Mouse (Mus musculus) embryonic stem cell, embryonic (primary cell): ENCODE results near the gene Mmrn2.

Source experiments
- CTCF ChIA-PET, 4 experiments: fragments of 300-600 bp in 2 of 4; fragments of 350-600 bp in 2 of 4; sonication (Branson Sonifier 250); formaldehyde crosslinking; loops; one replicate each; lab custom pipeline; 2022; ENCODE audit warnings: inconsistent platforms in 2 of 4; lab: Charles Lee
- POLR2A ChIA-PET, 4 experiments: fragments of 300-600 bp in 2 of 4; fragments of 350-600 bp in 2 of 4; sonication (Branson Sonifier 250); formaldehyde crosslinking; loops; one replicate each; lab custom pipeline; 2022; ENCODE audit warnings: antibody characterized with exemption in 4 of 4, inconsistent platforms in 1 of 4; lab: Charles Lee

The Mmrn2 gene

DNA sequence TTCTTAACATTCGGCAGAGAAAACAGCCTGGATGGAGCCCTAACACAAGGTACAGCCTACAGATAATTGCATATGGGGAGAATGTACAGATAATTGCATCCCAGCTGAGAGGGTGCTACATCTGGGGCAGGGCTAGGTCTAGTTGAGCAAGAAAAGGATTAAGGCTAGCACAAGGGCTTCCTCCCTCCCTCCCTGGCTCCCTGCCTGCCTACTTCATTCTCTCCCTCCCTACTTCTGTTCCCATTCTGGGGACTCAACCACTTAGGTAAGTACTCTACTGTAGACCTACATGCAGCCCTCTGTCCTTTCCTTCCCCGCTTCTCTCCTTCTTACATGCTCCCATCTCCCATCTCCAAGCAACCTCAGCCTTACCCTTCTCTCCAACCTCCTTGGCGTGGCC lies 21.9 kb upstream of the Mmrn2 start:
- ChIA-PET CTCF (interaction anchor here in 2 of 4 experiments (1.0 to 1.7 kb wide), 3 partner anchors 9 to 19 kb away, joined by 3 to 5 read pairs (median 5); no protein-coding TSS in a partner anchor), POLR2A (interaction anchor here in 3 of 4 experiments (0.8 to 61.1 kb wide), 12 partner anchors 6 to 64 kb away, joined by 3 to 2339 read pairs (median 6); partner anchors contain the start of genes Fam25c (in 2 of the 3), Glud1 (in 1 of the 3), Mmrn2 (in 1 of the 3) and Shld2 (in 1 of the 3))

DNA sequence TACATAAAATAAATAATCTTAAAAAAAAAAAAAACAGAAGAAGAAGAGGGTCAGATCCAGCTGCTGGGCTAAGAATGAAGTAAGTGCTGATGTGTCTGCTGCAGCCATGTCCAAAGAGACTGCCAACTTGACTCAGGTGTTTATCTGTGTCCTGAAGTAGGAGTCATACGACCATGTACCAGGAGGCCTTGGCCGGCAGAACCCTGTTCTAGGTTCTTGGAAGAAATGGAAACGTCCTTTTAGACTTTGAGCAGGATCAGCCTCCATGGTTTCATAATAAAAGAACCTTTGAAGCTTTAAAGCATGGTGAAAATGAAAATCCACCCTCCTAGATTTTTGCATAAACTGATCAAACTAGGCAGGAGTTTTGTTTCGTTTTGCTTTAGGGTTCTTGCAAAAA lies 20.8 kb upstream of the Mmrn2 start:
- CTCF ChIA-PET: interaction anchor here in 2 of 4 experiments (1.5 to 1.7 kb wide), 2 partner anchors 9 to 18 kb away, joined by 3 to 5 read pairs; no protein-coding TSS in a partner anchor
- POLR2A ChIA-PET: interaction anchor here (0.6 to 61.1 kb wide), 18 partner anchors 3 to 323 kb away, joined by 3 to 2339 read pairs (median 4); partner anchors contain the start of genes Fam25c (in 2 of the 4), Glud1 (in 1 of the 4), Ldb3 (in 1 of the 4) and Mmrn2 (in 1 of the 4)

DNA sequence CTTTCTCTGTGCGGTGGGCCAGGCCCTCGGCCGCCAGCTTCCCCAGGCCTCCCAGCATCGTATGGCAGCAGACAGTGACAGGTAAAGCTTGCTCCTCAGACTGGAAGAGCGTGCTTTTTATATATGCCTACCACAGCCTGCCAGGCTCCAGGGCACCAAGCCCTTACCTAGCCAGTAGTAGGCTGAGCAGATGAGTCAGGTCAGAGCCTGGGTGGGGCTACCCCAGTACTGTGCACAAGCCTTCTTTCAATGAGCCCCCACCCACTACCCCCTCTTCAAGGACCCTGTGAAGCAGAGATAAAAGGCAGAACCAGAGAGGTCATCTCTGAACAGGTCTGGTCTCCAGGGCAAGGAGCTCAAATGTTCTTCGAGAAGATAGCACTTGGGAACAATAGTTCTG lies 20.0 kb upstream of the Mmrn2 start, which contains the start of gene Fam25c:
Gene Fam25c, minus strand, starts transcription at position 133 of the 400 bp plus-strand sequence.
- ChIA-PET POLR2A (interaction anchor here in 3 of 4 experiments (0.6 to 61.1 kb wide), 18 partner anchors 4 to 233 kb away, joined by 3 to 2339 read pairs (median 4); partner anchors contain the start of genes Fam25c (in 2 of the 3), Glud1 (in 1 of the 3), Ldb3 (in 1 of the 3) and Mmrn2 (in 1 of the 3)), CTCF (interaction anchor here in 3 of 4 experiments (0.7 to 1.7 kb wide), 4 partner anchors 8 to 18 kb away, joined by 3 to 5 read pairs (median 3); no protein-coding TSS in a partner anchor)

DNA sequence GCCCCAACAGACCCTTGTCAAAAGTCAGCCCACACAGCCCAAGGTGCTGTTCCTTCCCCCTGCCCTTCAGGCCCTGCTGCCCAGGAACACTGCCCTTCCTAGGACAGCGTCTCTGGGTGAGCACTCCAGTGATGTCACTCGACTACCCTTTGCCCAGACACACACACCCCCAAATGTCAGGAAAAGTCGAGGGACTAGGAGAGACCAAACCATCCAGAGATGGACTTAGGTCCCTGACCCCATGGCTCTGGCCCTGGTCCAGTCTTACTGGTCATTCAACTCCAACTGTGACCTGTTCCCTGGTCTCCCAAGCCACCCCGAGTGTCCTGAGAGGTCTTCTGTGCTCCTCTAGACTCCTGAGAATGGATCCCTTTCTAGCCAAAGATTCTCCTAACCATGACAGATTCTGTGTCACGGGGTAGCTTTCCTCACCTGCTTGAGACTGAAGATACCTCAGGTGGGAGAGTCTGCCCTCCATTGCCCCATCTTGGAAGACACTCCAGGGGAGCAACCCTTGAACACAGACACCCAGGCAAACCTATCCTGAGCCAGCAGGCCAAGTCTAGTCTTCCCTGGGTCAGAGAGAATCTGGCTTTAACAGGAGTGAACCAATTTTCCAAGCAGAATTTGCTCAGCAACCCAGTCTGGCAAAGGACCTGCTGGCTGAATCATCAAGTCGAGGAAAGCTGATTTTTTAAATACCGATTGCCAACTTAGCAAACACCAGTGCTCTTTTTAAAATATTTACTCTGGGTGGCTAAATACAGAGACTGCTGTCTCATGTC lies 17.4 kb upstream of the Mmrn2 start:
- POLR2A ChIA-PET: interaction anchor here (0.9 to 61.1 kb wide), 26 partner anchors 2 to 203 kb away, joined by 3 to 2339 read pairs (median 7); partner anchors contain the start of genes Mmrn2 (in 3 of the 4), Sncg (in 3 of the 4), Fam25c (in 2 of the 4) and Glud1 (in 2 of the 4)
- CTCF ChIA-PET: interaction anchor here in 2 of 4 experiments (0.6 to 2.6 kb wide), 4 partner anchors 12 to 434 kb away, joined by 3 to 14 read pairs (median 6); no protein-coding TSS in a partner anchor

DNA sequence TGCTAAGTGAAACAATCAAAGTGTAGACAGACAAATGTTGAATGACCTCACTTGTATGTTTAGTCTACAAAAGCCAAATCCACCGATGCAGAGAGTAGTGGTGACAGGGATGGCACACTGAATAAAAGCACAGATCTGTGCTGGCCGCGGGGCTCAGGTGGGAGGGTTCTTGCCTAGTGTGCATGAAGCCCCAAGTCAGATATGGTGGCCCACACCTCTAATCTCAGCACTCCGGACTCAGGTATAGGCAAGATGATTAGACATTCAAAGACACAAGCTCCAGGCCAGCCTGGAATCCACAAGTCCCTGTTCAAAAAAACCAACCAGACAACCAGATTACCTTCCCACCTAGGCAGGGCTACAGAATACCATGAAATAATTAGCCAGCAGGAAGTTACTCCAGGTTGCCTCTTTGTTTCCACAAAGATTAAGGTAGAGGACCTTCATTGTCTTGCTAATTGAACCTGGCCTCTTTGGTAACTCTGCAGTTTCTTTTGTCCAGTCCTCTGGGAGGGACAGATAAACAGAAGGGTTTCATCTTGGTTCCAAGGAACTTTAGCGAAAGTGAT lies 15.5 kb upstream of the Mmrn2 start:
- ChIA-PET POLR2A (interaction anchor here (0.6 to 61.1 kb wide), 44 partner anchors 0 to 415 kb away, joined by 3 to 2339 read pairs (median 5); partner anchors contain the start of genes Mmrn2 (in 3 of the 4), Sncg (in 3 of the 4), Fam25c (in 2 of the 4) and Glud1 (in 2 of the 4)), CTCF (interaction anchor here in 3 of 4 experiments (0.6 to 2.6 kb wide), 8 partner anchors 13 to 1047 kb away, joined by 3 to 14 read pairs (median 6); no protein-coding TSS in a partner anchor)

DNA sequence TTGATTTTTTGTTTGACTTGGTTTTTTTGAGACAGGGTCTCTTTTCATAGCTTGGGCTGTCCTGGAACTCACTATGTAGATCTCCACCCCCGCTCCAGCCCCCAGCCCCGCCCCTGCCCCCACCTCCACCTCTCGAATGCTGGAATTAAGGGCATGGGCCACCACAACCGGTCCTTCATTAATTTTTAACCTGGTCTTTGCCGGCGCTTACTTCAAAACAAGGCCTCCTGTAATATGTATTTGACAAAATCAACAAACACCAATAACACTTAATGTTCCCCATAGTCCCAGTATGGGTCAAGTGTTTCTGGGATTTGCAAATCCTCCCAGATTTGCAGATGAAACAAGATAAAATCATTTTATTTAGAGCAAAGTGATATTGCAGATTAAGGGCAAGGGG lies 15.0 kb upstream of the Mmrn2 start:
- POLR2A ChIA-PET: interaction anchor here (0.6 to 61.1 kb wide), 33 partner anchors 1 to 414 kb away, joined by 3 to 2339 read pairs (median 5); partner anchors contain the start of genes Mmrn2 (in 3 of the 4), Sncg (in 3 of the 4), Fam25c (in 2 of the 4) and Glud1 (in 2 of the 4)
- CTCF ChIA-PET: interaction anchor here in 2 of 4 experiments (0.6 to 2.6 kb wide), 6 partner anchors 12 to 1048 kb away, joined by 3 to 14 read pairs (median 6); no protein-coding TSS in a partner anchor

DNA sequence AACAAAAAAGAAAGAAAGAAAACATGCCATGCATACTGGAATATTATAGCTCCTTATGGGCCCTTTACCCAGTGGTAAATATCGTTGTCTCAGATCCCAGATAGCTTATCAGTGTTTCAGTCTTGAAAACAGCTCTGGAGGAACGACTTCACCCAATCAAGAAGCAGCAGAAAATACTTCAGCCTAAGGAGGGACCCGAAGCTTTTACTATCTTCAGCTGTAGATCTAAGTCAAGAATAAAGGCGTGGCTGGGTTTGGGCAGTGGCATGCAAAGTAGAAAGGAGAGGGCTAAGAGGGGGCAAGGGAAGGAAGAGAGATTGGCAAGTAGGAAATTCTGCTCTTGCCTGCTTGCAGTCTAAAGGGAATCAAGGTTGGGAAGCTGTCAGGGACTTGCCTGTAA lies 13.1 kb upstream of the Mmrn2 start:
- ChIA-PET POLR2A (interaction anchor here (0.5 to 61.1 kb wide), 60 partner anchors 3 to 412 kb away, joined by 3 to 2339 read pairs (median 6); partner anchors contain the start of genes Glud1 (in 3 of the 4), Mmrn2 (in 3 of the 4), Shld2 (in 3 of the 4) and Sncg (in 3 of the 4)), CTCF (interaction anchor here in 3 of 4 experiments (0.6 to 3.6 kb wide), 16 partner anchors 9 to 1890 kb away, joined by 3 to 29 read pairs (median 5); no protein-coding TSS in a partner anchor)

DNA sequence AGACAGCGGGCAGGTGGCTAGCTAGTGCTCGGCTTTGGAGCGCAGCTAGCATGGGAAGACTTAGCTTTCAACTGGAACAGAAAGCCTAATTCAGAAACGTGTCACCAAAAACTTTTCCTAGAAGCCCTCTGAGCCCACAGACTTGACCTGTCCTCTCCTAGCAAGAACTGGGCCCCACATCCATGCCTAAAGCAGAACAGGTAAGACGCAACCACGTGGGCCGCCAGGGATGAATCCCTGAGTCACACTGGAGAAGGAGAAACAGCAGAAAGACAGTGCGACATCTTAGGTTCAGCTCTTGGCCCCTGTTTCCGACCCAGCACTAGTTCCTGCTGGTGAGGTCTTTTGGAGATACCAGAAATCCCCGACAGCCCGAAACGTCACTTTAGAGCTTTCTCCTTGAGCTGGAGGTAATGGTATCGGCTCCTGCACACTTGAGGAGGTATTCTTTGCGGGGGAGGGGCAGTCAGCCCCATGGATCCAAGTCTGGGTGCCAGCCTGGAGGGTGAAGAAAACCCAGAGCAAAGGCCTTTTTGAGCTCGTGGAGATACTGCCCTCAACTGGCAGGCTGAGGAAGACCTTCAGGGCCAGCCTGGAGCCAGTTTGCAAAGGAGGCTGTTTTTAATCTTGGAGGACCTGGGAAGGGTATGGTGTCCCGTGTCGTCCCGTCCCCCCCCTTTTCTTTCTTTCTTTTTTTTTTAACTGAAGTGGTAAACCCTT lies 12.4 kb upstream of the Mmrn2 start:
- ChIA-PET POLR2A (interaction anchor here (0.5 to 61.1 kb wide), 94 partner anchors 4 to 412 kb away, joined by 3 to 2339 read pairs (median 5); partner anchors contain the start of genes Glud1 (in 3 of the 4), Mmrn2 (in 3 of the 4), Shld2 (in 3 of the 4) and Sncg (in 3 of the 4)), CTCF (interaction anchor here (0.5 to 3.6 kb wide), 30 partner anchors 8 to 282 kb away, joined by 3 to 29 read pairs (median 4); partner anchors contain the start of gene Fam25c (in 1 of the 4))

DNA sequence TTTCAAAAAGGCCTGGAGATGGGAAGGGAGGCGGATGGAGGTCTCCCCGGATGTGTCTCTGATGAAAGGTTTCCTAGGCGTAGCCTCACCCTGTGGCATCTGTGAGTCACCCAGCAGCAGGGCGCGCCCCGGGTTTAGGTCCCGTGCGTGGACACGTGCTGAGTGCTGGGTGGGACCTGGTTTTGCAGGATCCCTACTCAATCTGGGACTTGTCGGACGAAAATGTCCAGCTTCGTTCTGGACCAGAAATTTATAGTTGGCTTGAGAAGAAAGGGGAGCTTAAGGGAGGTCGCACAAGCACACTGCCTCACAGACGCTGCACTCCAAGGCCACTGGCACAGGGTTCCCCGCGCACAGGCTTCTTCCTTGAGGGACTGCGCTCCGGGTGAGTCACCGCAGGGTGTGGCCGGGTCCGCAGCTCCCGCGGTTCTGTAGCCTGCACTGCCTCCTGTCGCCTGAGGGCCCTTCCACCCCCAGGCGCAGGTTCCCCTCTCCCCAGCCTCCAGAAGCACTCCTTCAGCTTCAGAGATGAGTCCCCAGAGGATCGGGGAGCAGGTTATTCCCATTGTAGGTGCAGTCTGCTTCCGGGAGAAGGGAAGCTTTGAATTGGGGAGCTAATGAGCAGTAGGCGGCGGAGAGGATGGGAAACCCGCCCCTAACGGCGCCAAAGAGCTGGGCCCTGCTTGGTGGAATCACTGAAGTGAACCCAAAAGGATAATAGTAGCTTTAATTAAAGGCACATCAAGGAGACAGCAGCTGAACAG lies 11.6 kb upstream of the Mmrn2 start:
- ChIA-PET CTCF (interaction anchor here (0.6 to 3.6 kb wide), 26 partner anchors 9 to 283 kb away, joined by 3 to 29 read pairs (median 5); partner anchors contain the start of gene Fam25c (in 1 of the 4)), POLR2A (interaction anchor here (0.5 to 61.1 kb wide), 87 partner anchors 4 to 411 kb away, joined by 3 to 2339 read pairs (median 5); partner anchors contain the start of genes Fam25c (in 3 of the 4), Mmrn2 (in 3 of the 4), Sncg (in 3 of the 4) and Glud1 (in 2 of the 4))

DNA sequence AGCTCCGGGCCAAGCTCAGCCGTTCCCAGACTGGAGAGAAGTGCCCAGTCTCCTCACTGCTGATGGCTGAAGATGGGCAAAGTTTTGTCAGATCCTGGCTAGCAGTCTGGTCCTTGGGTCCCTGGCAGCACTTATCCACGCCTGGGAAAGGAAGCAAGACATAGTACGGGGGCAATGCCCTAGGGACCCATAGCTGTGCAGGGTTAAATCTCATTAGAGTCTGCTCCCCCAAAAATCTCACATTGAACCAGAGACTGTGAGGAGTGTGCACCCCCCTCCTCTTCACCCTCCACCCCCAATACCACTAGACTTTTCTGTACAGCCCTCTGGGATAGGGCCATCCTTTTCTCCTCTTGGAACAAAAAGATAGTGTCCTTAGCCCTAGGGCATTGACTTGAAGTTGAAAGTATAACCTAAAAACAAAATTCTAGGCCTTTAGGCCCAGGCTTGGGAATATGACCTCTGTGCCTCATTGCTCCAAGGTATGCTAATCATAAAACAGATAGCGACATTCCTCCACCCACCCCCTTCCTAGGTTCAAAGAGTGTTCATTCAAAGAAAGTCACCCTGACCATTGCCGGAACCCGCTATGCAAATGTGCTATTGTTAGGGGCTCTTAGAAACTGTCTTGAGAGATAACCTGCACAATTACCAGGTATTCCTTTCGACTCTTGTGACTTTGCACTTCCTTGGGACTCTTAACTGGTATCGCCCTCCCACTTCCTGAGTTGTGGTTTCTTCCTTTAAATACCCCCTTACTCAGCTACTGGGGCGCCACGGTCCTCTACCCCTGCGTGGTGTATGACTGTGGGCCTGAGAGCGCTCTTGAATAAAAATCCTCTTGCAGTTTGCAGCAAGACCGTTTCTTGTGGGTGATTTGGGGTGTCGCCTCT lies 10.8 kb upstream of the Mmrn2 start:
- POLR2A ChIA-PET: interaction anchor here (0.7 to 61.1 kb wide), 69 partner anchors 5 to 410 kb away, joined by 3 to 2339 read pairs (median 6); partner anchors contain the start of genes Fam25c (in 3 of the 4), Mmrn2 (in 3 of the 4), Sncg (in 3 of the 4) and Glud1 (in 2 of the 4)

DNA sequence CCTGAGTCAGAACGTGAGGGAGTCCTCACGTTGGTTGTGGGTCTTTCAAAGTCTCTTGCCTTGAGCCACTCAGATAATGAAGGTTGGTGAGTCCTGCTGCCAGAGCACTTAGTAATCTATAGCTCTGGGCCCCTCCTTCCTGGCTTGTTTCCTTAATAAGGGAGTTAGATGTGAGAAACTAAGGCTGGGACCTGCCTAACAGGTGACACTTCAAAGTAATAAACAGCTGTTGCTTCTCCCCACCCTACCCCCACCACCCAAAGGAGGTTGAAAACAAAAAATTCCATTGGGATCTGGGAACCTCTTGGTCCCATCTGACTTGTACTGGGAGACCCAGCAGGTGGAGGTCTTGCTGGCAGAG lies 10.1 kb upstream of the Mmrn2 start:
- POLR2A ChIA-PET: interaction anchor here in 3 of 4 experiments (0.7 to 61.1 kb wide), 16 partner anchors 6 to 285 kb away, joined by 3 to 2339 read pairs (median 4); partner anchors contain the start of genes Fam25c (in 3 of the 3), Mmrn2 (in 3 of the 3), Sncg (in 3 of the 3) and Glud1 (in 2 of the 3)
- CTCF ChIA-PET: interaction anchor here in 3 of 4 experiments (0.6 to 1.5 kb wide), 3 partner anchors 19 to 43 kb away, joined by 3 to 4 read pairs (median 3); no protein-coding TSS in a partner anchor

More for the DNA sequence above, 10.8 kb upstream of the Mmrn2 start:
- CTCF ChIA-PET: interaction anchor here (0.7 to 3.6 kb wide), 20 partner anchors 8 to 284 kb away, joined by 3 to 29 read pairs (median 6); partner anchors contain the start of gene Fam25c (in 1 of the 4)

DNA sequence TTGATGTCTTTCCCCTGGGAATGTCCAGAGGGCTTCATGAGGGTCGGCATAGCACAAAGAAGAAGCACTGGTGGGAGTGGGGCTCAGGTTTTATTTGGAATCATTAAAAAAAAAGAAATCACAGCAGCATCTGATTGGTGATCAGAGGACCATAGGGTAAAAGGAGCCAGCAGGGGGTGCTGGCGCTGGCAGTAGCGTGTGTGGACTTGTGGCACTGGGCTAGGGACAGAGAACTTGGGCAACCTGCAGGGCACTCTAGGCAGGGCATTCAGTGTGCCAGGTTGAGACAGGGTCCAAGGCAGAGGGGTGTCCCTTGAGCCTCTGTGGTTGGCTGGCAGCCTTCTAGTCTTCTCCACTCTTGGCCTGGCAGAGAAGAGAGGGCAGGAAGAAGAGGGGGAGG lies 5.1 kb upstream of the Mmrn2 start:
- POLR2A ChIA-PET: interaction anchor here in 2 of 4 experiments (3.7 to 61.1 kb wide), 3 partner anchors 8 to 30 kb away, joined by 34 to 2339 read pairs (median 2339); partner anchors contain the start of genes Fam25c (in 1 of the 2), Glud1 (in 1 of the 2), Mmrn2 (in 1 of the 2) and Shld2 (in 1 of the 2)
- CTCF ChIA-PET: no interaction called here

DNA sequence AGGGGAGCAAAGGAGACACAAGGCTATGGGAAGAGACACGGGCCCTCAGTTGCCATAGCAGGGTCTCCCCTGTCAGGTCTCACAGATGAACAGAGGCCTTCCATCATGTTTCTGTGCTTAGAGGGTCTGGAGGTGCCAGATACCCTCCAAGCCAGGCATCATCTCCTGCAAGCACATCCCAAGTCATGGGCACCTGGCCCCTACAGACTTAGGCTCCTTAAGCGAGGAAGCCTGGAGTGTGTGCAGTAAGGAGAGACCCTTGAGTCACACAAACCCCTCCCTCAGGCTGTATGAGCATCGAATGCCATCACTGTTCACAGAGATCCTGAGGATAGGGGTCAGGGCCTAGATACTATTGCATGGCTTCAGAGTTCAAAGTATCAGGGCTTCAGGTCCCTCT lies 4.3 kb upstream of the Mmrn2 start:
- POLR2A ChIA-PET: interaction anchor here in 2 of 4 experiments (2.4 to 61.1 kb wide), 4 partner anchors 9 to 30 kb away, joined by 10 to 2339 read pairs (median 1248); partner anchors contain the start of genes Fam25c (in 1 of the 2), Glud1 (in 1 of the 2), Mmrn2 (in 1 of the 2) and Shld2 (in 1 of the 2)
- CTCF ChIA-PET: interaction anchor here in 1 of 4 experiments (2.4 kb wide), 1 partner anchor 31 kb away, joined by 14 read pairs; no protein-coding TSS in a partner anchor

DNA sequence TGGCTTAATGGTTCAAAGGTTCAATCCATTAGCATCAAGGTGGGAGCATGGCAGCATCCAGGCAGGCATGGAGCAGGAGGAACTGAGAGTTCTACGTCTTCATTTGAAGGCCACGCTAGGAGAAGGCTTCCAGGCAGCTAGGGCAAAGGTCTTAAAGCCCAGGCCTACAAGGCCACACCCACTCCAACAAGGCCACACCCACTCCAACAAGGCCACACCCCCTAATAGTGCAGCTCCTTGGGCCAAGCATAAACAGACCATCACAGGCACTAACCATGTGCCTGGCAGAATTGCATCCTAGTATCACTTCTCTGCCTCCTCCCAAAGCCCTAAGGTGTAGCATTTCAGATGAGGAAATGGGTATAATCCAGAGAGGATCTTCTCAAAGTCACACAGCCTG lies 3.5 kb upstream of the Mmrn2 start:
- POLR2A ChIA-PET: interaction anchor here (0.6 to 45.1 kb wide), 17 partner anchors 9 to 289 kb away, joined by 3 to 2339 read pairs (median 5); partner anchors contain the start of genes Fam25c (in 1 of the 4), Glud1 (in 1 of the 4) and Shld2 (in 1 of the 4)

More for the DNA sequence above, 3.5 kb upstream of the Mmrn2 start:
- CTCF ChIA-PET: interaction anchor here (0.7 to 2.6 kb wide), 31 partner anchors 8 to 413 kb away, joined by 3 to 29 read pairs (median 4); partner anchors contain the start of gene Fam25c (in 1 of the 4)
